Mouse (Mus musculus) hindbrain, embryonic 11.5 days (tissue): ENCODE results near the gene Rpn2. TPM values are rescaled to one million over a fixed set of nuclear protein-coding genes. Genes with fewer than 3 reads are reported as not detected.

Source experiments
- ATAC-seq: fragments of 200-750 bp; cut with Nextera tagmentation; 2 replicates; pipeline ENCODE4 v1.8.0; 2017; ENCODE audit warnings: mild to moderate bottlenecking, moderate TSS enrichment, moderate library complexity; ENCODE audit not compliant: low FRiP score
- DNase-seq: peaks from one replicate; pipeline ENCODE4 v3.0.0-alpha.2; 2015; ENCODE audit warnings: low spot score
- H3K27ac ChIP-seq: fragments of 300-500 bp; sonication (generic); 2 replicates; pipeline ENCODE4 v1.5.1; 2014; ENCODE audit warnings: mild to moderate bottlenecking, low read depth, low read length
- H3K27me3 ChIP-seq: fragments of 300-500 bp; sonication (generic); 2 replicates; pipeline ENCODE4 v1.6.1; 2014; ENCODE audit warnings: mild to moderate bottlenecking, low read length, moderate library complexity, mixed read lengths; ENCODE audit not compliant: control insufficient read depth, insufficient read depth
- H3K36me3 ChIP-seq: fragments of 300-500 bp; sonication (generic); 2 replicates; pipeline ENCODE4 v1.6.1; 2014; ENCODE audit warnings: mild to moderate bottlenecking, low read length, moderate library complexity, mixed read lengths; ENCODE audit not compliant: control insufficient read depth, insufficient read depth
- H3K4me1 ChIP-seq: fragments of 300-500 bp; sonication (generic); replicated peaks from 2 replicates; pipeline ENCODE4 v1.6.1; 2014; ENCODE audit warnings: low read length, mixed read lengths; ENCODE audit not compliant: control insufficient read depth, insufficient read depth
- H3K4me2 ChIP-seq: fragments of 300-500 bp; sonication (generic); replicated peaks from 2 replicates; pipeline ENCODE4 v1.6.1; 2014; ENCODE audit warnings: mild to moderate bottlenecking, low read depth, low read length
- H3K4me3 ChIP-seq: fragments of 300-500 bp; sonication (generic); 2 replicates; pipeline ENCODE4 v1.5.1; 2014; ENCODE audit warnings: low read depth, low read length
- H3K9ac ChIP-seq: fragments of 300-500 bp; sonication (generic); 2 replicates; pipeline ENCODE4 v1.6.1; 2014; ENCODE audit warnings: low read depth, low read length
- H3K9me3 ChIP-seq: fragments of 300-500 bp; sonication (generic); 2 replicates; pipeline ENCODE4 v1.6.1; 2016; ENCODE audit warnings: low read length; ENCODE audit not compliant: control insufficient read depth
- WGBS: fragments of 180-500 bp; shearing (Covaris S2); extraction: QIAGEN DNeasy Blood & Tissue Kit; methylation state at CpG from one replicate; pipeline ENCODE4 v1.1.7; 2014; 5-methylcytosine and 5-hydroxymethylcytosine counted together
- polyA plus RNA-seq: library from polyadenylated mRNA; unstranded; fragments of >200 nt; fragmentation: Nextera tagmentation; extraction: Ambion mirVana; gene quantifications from 2 replicates; pipeline ENCODE4 v1.2.1, GENCODE M21; 2014

Rpn2 gene
- polyA plus RNA-seq, result 227 and 256 TPM in 2 replicates

- peak; percentile 100 for ATAC-seq
- under 1% methylated on average over 52 of the region's 64 CpGs for WGBS
- H3K27me3 ChIP-seq, result no peaks in the 10 kb centered on the region
- no peaks in the 10 kb centered on the region for H3K36me3 ChIP-seq
- peak; percentile 96 for DNase-seq
- H3K4me2 ChIP-seq, result peak within 1 kb of the TSS; percentile 51
- no peaks in the 10 kb centered on the region for H3K9me3 ChIP-seq
- peak within 1 kb of the TSS; percentile 98 for H3K4me3 ChIP-seq
- H3K9ac ChIP-seq, result peak within 1 kb of the TSS; percentile 92
- H3K27ac ChIP-seq, result peak within 1 kb of the TSS; percentile 91
- peaks cover 5% of the 10 kb centered on the region for H3K4me1 ChIP-seq
Observed at GRCm38 (mm10) chr2:157278717-157279415, at the start of gene Rpn2. Rpn2 (plus strand) TSS chr2:157279017.

GRCm38 (mm10) chr2:157235946-157236345 lies 42.9 kb upstream of the Rpn2 start:
- Histone ChIP-seq H3K4me2 (no peak overlapping the region), H3K36me3 (no peaks in the 10 kb centered on the region), H3K4me1 (no peaks in the 10 kb centered on the region), H3K27me3 (no peaks in the 10 kb centered on the region), H3K4me3 (no peak overlapping the region), H3K27ac (no peak overlapping the region), H3K9ac (no peak overlapping the region), H3K9me3 (no peaks in the 10 kb centered on the region)
- WGBS, result 82% methylated on average over 8 of the region's 8 CpGs
- DNase-seq (no peak), ATAC-seq (no peak)

- DNase-seq (no peak), ATAC-seq (no peak)
- Histone ChIP-seq H3K27ac (no peak overlapping the region), H3K36me3 (no peaks in the 10 kb centered on the region), H3K4me2 (no peak overlapping the region), H3K9me3 (no peaks in the 10 kb centered on the region), H3K27me3 (no peaks in the 10 kb centered on the region), H3K4me3 (no peak overlapping the region), H3K9ac (no peak overlapping the region), H3K4me1 (no peaks in the 10 kb centered on the region)
- WGBS, result 50% methylated on average over 5 of the region's 5 CpGs
Observed at GRCm38 (mm10) chr2:157245001-157245400, 33.8 kb upstream of the Rpn2 start.

- no peak for DNase-seq
- H3K27ac ChIP-seq, result no peak overlapping the region
- no peak overlapping the region for H3K4me2 ChIP-seq
- no peaks in the 10 kb centered on the region for H3K4me1 ChIP-seq
- no peak for ATAC-seq
- no peaks in the 10 kb centered on the region for H3K36me3 ChIP-seq
- H3K4me3 ChIP-seq, result no peak overlapping the region
- no peaks in the 10 kb centered on the region for H3K27me3 ChIP-seq
- H3K9ac ChIP-seq, result no peak overlapping the region
- WGBS, result 76% methylated on average over 2 of the region's 2 CpGs
- no peaks in the 10 kb centered on the region for H3K9me3 ChIP-seq
Observed at GRCm38 (mm10) chr2:157245603-157246002, 33.2 kb upstream of the Rpn2 start.

- H3K4me1 ChIP-seq, result no peaks in the 10 kb centered on the region
- H3K36me3 ChIP-seq, result no peaks in the 10 kb centered on the region
- H3K4me3 ChIP-seq, result no peak overlapping the region
- DNase-seq (no peak), ATAC-seq (no peak)
- no peak overlapping the region for H3K9ac ChIP-seq
- no peak overlapping the region for H3K27ac ChIP-seq
- H3K27me3 ChIP-seq, result no peaks in the 10 kb centered on the region
- H3K4me2 ChIP-seq, result no peak overlapping the region
- H3K9me3 ChIP-seq, result no peaks in the 10 kb centered on the region
Observed at GRCm38 (mm10) chr2:157248111-157248510, 30.7 kb upstream of the Rpn2 start.

- Histone ChIP-seq H3K27me3 (no peaks in the 10 kb centered on the region), H3K4me3 (no peak overlapping the region), H3K9me3 (no peaks in the 10 kb centered on the region), H3K9ac (no peak overlapping the region), H3K4me1 (no peaks in the 10 kb centered on the region), H3K36me3 (no peaks in the 10 kb centered on the region), H3K4me2 (no peak overlapping the region), H3K27ac (no peak overlapping the region)
- DNase-seq, result peak; percentile 73
- WGBS, result 5% methylated on average over 5 of the region's 5 CpGs
- no peak for ATAC-seq
Observed at GRCm38 (mm10) chr2:157259720-157260119, 19.1 kb upstream of the Rpn2 start.

GRCm38 (mm10) chr2:157261930-157262329 lies 16.9 kb upstream of the Rpn2 start:
- H3K9me3 ChIP-seq, result no peaks in the 10 kb centered on the region
- no peak overlapping the region for H3K4me2 ChIP-seq
- H3K9ac ChIP-seq, result no peak overlapping the region
- H3K4me1 ChIP-seq, result no peaks in the 10 kb centered on the region
- H3K36me3 ChIP-seq, result no peaks in the 10 kb centered on the region
- WGBS, result 84% methylated on average over 5 of the region's 5 CpGs
- ATAC-seq, result no peak
- no peak overlapping the region for H3K27ac ChIP-seq
- DNase-seq, result no peak
- H3K27me3 ChIP-seq, result no peaks in the 10 kb centered on the region
- H3K4me3 ChIP-seq, result no peak overlapping the region

- WGBS, result 68% methylated on average over 9 of the region's 9 CpGs
- Histone ChIP-seq H3K9ac (no peak overlapping the region), H3K4me2 (no peak overlapping the region), H3K27ac (no peak overlapping the region), H3K4me1 (no peaks in the 10 kb centered on the region), H3K27me3 (no peaks in the 10 kb centered on the region), H3K36me3 (no peaks in the 10 kb centered on the region), H3K4me3 (no peak overlapping the region), H3K9me3 (no peaks in the 10 kb centered on the region)
- ATAC-seq (no peak), DNase-seq (no peak)
Observed at GRCm38 (mm10) chr2:157262506-157262905, 16.3 kb upstream of the Rpn2 start.

GRCm38 (mm10) chr2:157263101-157263500 lies 15.7 kb upstream of the Rpn2 start:
- DNase-seq (no peak), ATAC-seq (no peak)
- Histone ChIP-seq H3K4me3 (no peak overlapping the region), H3K4me1 (no peaks in the 10 kb centered on the region), H3K9me3 (no peaks in the 10 kb centered on the region), H3K27ac (no peak overlapping the region), H3K4me2 (no peak overlapping the region), H3K36me3 (no peaks in the 10 kb centered on the region), H3K9ac (no peak overlapping the region), H3K27me3 (no peaks in the 10 kb centered on the region)
- 95% methylated on average over 1 of the region's 1 CpGs for WGBS
